Mouse (Mus musculus) neural tube, embryonic 11.5 days (tissue): ENCODE measurements at regions not wholly inside any gene's neighbourhood (a gene's known extent, or its start where the extent isn't known, plus 50 kb on each side); places are given as distances from the start of the nearest gene placed in this dataset.

Experiments used
- ATAC-seq: fragments of 200-750 bp; cut with Nextera tagmentation; 2 replicates; pipeline ENCODE4 v1.8.0; 2017; ENCODE audit warnings: moderate number of reproducible peaks, mild to moderate bottlenecking, moderate TSS enrichment, moderate library complexity; ENCODE audit not compliant: insufficient read depth, low FRiP score, low TSS enrichment
- DNase-seq: peaks from one replicate; pipeline ENCODE4 v3.0.0-alpha.2; 2015; ENCODE audit warnings: low spot score
- H3K27ac ChIP-seq: fragments of 300-500 bp; sonication (generic); 2 replicates; pipeline ENCODE4 v1.5.1; 2014; ENCODE audit warnings: low read depth, mild to moderate bottlenecking, low read length
- H3K27me3 ChIP-seq: fragments of 300-500 bp; sonication (generic); 2 replicates; pipeline ENCODE4 v1.6.1; 2014; ENCODE audit warnings: mild to moderate bottlenecking, low read length, mixed read lengths; ENCODE audit not compliant: control insufficient read depth, insufficient read depth
- H3K36me3 ChIP-seq: fragments of 300-500 bp; sonication (generic); 2 replicates; pipeline ENCODE4 v1.6.1; 2014; ENCODE audit warnings: mild to moderate bottlenecking, low read length, moderate library complexity, mixed read lengths; ENCODE audit not compliant: control insufficient read depth, insufficient read depth
- H3K4me1 ChIP-seq: fragments of 300-500 bp; sonication (generic); 2 replicates; pipeline ENCODE4 v1.6.1; 2014; ENCODE audit warnings: low read length, mixed read lengths; ENCODE audit not compliant: control insufficient read depth, insufficient read depth
- H3K4me2 ChIP-seq: fragments of 300-500 bp; sonication (generic); 2 replicates; pipeline ENCODE4 v1.6.1; 2014; ENCODE audit warnings: low read depth, mild to moderate bottlenecking, moderate library complexity
- H3K4me3 ChIP-seq: fragments of 300-500 bp; sonication (generic); 2 replicates; pipeline ENCODE4 v1.5.1; 2014; ENCODE audit warnings: low read depth, low read length
- H3K9ac ChIP-seq: fragments of 300-500 bp; sonication (generic); 2 replicates; pipeline ENCODE4 v1.6.1; 2014; ENCODE audit warnings: mild to moderate bottlenecking, low read length
- H3K9me3 ChIP-seq: fragments of 300-500 bp; sonication (generic); 2 replicates; pipeline ENCODE4 v1.6.1; 2016; ENCODE audit warnings: low read length; ENCODE audit not compliant: control insufficient read depth
- WGBS: fragments of 180-500 bp; shearing (Covaris S2); extraction: QIAGEN DNeasy Blood & Tissue Kit; methylation state at CpG from one replicate; pipeline ENCODE4 v1.1.7; 2014; 5-methylcytosine and 5-hydroxymethylcytosine counted together

DNA sequence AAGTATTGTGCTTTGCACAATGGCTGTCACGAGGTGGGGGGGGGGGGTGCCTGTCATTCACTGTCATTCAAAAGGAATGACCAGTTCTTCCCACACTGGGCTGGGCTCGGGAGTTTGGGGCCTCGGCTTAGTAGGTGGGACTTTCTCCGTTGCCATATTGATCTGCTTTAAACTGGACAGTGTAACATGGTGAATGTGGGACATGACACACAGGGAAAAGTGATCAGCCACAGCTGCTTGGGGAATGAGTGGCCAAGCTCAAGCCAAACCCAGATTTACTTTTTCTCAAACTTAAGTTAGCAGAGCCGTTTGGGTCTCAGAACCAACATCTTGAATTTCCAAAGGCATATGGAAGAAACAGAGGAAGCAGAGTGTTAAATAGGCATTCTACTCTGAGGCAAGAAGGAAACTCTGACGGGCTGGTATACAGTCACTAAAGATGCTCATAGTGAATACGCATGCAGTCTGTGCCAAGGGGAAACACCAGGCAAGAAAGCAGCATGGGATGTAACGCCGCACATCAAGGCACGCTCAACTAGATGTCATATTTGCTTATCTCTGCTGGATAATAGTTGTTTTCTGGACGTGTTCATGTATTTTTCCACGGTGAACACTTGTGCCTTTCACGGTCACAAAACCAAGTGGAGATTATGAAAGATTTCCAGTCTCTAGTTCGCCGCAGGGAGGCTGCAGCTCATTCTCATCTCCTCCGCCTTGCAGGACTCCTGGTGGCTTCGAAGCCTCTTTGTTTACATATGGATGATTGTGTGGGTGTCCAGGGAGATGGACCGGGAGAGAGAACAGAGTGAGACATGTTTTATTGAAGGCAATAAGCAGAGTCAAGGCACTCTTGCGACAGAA lies 72.3 kb upstream of the 1700024P04Rik start:
- H3K9ac ChIP-seq = no peak overlapping the region
- no peak overlapping the region for H3K4me2 ChIP-seq
- no peaks in the 10 kb centered on the region for H3K36me3 ChIP-seq
- WGBS = 72% methylated on average over 19 of the region's 19 CpGs
- no peak overlapping the region for H3K4me3 ChIP-seq
- DNase-seq (no peak), ATAC-seq (no peak)
- H3K27me3 ChIP-seq = no peaks in the 10 kb centered on the region
- no peak overlapping the region for H3K27ac ChIP-seq
- H3K9me3 ChIP-seq = no peaks in the 10 kb centered on the region
- H3K4me1 ChIP-seq = peaks cover 4% of the 10 kb centered on the region; the same call in 1 of the 2 replicates

DNA sequence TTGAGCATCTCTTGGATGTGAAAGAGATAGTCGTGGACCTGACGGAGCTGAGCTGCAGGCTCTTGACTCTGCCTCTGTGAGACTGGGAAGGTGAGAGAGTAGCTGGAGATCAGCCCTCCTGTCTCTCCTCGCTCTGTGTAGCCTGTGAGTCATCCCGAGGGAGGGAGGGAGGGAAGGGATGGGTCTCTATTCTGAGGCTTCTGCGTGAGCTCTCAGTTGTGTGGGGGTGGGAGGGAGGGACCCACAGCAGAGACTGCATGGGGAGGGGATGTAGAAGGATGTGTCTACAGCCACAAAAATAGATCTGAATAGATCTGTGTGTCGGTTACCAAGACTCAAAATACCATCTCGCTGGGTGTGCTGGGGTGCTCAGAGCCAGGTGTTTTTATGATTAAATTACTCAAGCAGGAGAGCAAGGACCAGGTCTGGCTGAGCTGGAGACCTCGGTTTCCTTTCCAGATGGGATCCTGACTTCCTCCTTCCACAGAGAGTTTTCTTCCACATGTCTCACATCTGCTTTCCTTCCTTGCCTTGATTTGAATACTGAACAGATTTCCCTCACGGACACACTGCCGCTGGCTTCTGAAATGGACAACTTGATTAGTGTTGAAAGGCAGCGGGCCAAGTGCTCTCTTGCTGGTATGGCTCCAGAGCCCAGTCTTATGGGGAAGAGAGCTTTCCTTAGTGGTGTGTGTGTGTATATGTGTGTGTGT lies 71.4 kb upstream of the 1700024P04Rik start:
- no peak overlapping the region for H3K27ac ChIP-seq
- no peak for ATAC-seq
- no peaks in the 10 kb centered on the region for H3K36me3 ChIP-seq
- no peak overlapping the region for H3K9ac ChIP-seq
- H3K4me2 ChIP-seq = no peak overlapping the region
- peaks cover 4% of the 10 kb centered on the region; the same call in 1 of the 2 replicates for H3K4me1 ChIP-seq
- H3K9me3 ChIP-seq = no peaks in the 10 kb centered on the region
- H3K27me3 ChIP-seq = no peaks in the 10 kb centered on the region
- no peak for DNase-seq
- H3K4me3 ChIP-seq = no peak overlapping the region
- WGBS = 59% methylated on average over 10 of the region's 11 CpGs

DNA sequence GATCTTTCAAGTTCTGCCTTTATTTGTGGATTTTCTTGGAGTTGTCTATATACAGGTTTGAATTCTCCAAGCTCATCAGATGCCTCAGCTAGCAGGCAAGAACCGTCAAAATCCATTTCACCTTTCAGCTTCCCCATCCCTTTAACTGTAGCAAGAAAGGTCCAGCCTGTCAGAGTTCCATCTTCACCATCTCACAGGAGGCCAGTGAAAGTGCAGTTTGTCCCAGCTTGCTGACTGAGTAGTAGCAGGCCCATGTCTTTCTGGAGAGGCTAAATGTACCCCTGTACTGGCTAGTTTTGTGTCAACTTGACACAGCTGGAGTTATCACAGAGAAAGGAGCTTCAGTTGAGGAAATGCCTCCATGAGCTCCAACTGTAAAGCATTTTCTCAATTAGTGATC lies 67.7 kb upstream of the 1700024P04Rik start:
- Histone ChIP-seq H3K27ac (no peak overlapping the region), H3K4me1 (peaks cover 1% of the 10 kb centered on the region; the same call in 1 of the 2 replicates), H3K4me2 (no peak overlapping the region), H3K9me3 (no peaks in the 10 kb centered on the region), H3K27me3 (no peaks in the 10 kb centered on the region), H3K9ac (no peak overlapping the region), H3K36me3 (no peaks in the 10 kb centered on the region), H3K4me3 (no peak overlapping the region)
- WGBS = 88% methylated on average over 1 of the region's 1 CpGs
- DNase-seq (no peak), ATAC-seq (no peak)

DNA sequence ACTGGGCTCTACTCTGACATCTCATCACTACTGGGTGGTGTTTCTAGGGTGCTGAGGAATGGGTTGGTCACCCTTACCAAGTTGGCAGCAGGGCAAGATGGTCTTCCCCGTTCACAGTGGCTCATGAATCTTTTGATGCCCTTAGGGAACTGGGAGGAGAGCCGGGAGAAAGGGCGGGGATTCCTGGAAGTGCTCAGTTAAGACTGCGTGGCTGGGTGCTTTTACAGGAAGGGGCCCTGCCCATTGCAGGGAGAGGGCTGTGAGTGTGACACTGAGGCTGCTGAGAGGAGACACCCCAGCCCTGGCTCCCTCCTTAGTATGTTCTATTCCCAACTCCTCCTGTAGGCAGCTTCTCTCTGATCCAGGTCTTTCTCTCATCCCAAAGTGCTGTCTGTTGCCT lies 65.3 kb upstream of the 1700024P04Rik start:
- no peak overlapping the region for H3K9ac ChIP-seq
- 48% methylated on average over 4 of the region's 4 CpGs for WGBS
- H3K27me3 ChIP-seq = no peaks in the 10 kb centered on the region
- H3K4me3 ChIP-seq = no peak overlapping the region
- no peaks in the 10 kb centered on the region for H3K9me3 ChIP-seq
- H3K36me3 ChIP-seq = no peaks in the 10 kb centered on the region
- no peaks in the 10 kb centered on the region for H3K4me1 ChIP-seq
- no peak for DNase-seq
- no peak overlapping the region for H3K4me2 ChIP-seq
- H3K27ac ChIP-seq = no peak overlapping the region
- no peak for ATAC-seq

DNA sequence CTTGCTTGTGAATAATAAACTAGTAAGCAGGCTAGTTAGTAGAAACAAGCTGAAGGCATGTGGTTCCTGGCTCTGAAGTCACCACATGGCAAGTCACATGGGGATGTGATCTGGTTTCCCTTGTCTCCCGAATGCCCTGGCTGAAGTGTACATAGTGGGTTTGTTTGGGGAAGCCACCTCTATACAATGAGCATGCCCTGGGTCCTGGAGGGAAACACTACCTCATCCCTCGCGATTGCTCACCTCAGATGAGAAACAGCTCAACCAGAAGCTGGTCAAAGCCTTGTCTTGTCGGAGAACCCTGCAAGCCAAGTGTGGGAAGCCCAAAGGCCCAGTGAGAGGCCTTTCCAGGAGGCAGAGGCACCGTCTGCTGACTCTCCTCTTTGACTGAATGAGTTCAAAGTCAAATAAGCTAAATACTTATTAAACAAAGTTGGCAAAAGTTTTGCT lies 64.3 kb upstream of the 1700024P04Rik start:
- Histone ChIP-seq H3K27ac (no peak overlapping the region), H3K4me1 (no peaks in the 10 kb centered on the region), H3K27me3 (no peaks in the 10 kb centered on the region), H3K9ac (no peak overlapping the region), H3K9me3 (no peaks in the 10 kb centered on the region), H3K4me2 (no peak overlapping the region), H3K4me3 (no peak overlapping the region), H3K36me3 (no peaks in the 10 kb centered on the region)
- WGBS = 85% methylated on average over 5 of the region's 5 CpGs
- ATAC-seq = no peak
- no peak for DNase-seq

DNA sequence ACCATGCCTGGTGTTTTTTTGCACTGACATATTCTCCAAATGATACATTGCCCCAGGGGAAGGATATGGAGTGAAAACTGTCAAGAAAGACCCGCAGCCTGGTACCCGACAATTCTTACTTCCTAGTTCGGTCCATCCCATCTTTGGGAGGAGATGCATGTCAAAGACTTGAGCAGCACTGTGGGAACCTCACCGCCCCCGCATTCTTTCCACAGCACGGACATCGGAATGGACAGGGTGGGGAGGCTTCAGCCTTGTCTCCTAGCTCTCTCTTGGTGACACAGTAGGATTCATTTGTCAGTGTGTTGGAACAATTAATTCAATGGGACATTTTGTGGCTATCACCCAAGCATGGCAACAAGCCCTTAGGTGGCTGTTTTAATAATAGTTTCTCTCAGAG lies 62.9 kb upstream of the 1700024P04Rik start:
- Histone ChIP-seq H3K9ac (no peak overlapping the region), H3K27ac (no peak overlapping the region), H3K4me3 (no peak overlapping the region), H3K4me1 (no peaks in the 10 kb centered on the region), H3K27me3 (no peaks in the 10 kb centered on the region), H3K36me3 (no peaks in the 10 kb centered on the region), H3K4me2 (no peak overlapping the region), H3K9me3 (no peaks in the 10 kb centered on the region)
- ATAC-seq (no peak), DNase-seq (no peak)
- WGBS = 84% methylated on average over 7 of the region's 7 CpGs

DNA sequence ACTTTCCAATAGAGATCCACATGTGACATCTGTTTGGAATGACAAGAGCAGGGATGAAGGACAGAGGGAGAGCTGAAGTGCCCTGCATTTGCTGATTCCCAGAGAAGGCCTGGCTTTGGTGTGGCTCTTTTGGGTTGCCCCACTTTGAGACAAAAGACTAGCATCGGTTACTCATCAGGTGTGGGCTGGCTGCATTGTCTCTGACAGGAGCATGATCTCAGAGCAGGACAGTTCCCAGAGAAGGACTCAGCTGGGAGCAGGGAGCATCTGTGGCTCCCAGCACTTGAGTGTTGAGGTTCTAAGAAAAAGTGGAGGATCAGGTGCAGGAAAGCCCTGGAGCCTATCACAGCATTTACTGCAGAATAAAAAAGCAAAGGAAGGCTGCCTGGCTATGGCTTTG lies 62.4 kb upstream of the 1700024P04Rik start:
- Histone ChIP-seq H3K27ac (no peak overlapping the region), H3K9ac (no peak overlapping the region), H3K36me3 (no peaks in the 10 kb centered on the region), H3K4me2 (no peak overlapping the region), H3K27me3 (no peaks in the 10 kb centered on the region), H3K9me3 (no peaks in the 10 kb centered on the region), H3K4me1 (no peaks in the 10 kb centered on the region), H3K4me3 (no peak overlapping the region)
- ATAC-seq (no peak), DNase-seq (no peak)
- 87% methylated on average over 1 of the region's 1 CpGs for WGBS

DNA sequence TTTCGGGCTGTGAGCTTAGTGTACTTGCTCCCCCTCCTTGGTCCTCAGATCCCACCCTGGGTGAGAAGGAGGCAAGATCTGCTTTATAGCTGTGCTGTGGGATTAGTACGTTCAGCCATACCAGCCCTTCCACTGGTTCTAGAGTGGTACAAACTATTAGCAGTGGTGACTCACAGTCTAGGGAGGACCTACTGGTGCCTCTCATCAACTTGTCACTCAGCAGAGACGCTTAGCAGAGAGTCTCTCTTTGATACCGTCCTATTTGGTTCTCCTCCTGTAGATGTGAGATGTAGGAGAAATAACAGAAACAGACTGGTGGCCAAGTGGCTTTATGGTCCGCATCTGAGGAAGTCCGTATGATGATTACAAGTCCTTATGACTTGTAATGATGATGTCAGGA lies 57.7 kb upstream of the 1700024P04Rik start:
- H3K27ac ChIP-seq = no peak overlapping the region
- H3K4me1 ChIP-seq = peaks cover 4% of the 10 kb centered on the region; the same call in 1 of the 2 replicates
- no peaks in the 10 kb centered on the region for H3K27me3 ChIP-seq
- H3K4me2 ChIP-seq = no peak overlapping the region
- no peaks in the 10 kb centered on the region for H3K9me3 ChIP-seq
- H3K36me3 ChIP-seq = no peaks in the 10 kb centered on the region
- no peak overlapping the region for H3K9ac ChIP-seq
- H3K4me3 ChIP-seq = no peak overlapping the region
- DNase-seq (no peak), ATAC-seq (no peak)
- 91% methylated on average over 6 of the region's 6 CpGs for WGBS

DNA sequence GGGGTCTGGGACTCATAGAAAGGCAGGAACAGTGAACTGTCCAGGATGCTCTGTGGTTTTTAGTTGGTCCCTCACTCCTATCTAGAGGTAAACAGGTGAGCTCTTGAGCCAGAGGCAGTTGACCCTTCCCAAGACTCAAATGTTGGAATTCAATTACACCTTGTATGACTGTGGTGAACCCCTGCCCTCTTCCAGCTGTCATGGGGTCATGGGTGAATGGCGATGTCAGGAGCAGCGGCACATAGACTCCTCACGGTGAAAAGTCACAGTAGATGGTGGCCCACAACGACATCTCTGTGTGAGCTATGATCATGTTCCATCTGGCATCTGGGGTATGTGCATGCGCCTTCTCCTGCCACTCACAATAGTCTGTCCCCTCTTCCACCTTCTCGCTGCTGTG lies 56.9 kb upstream of the 1700024P04Rik start:
- Histone ChIP-seq H3K4me2 (no peak overlapping the region), H3K27ac (no peak overlapping the region), H3K36me3 (no peaks in the 10 kb centered on the region), H3K9ac (no peak overlapping the region), H3K27me3 (no peaks in the 10 kb centered on the region), H3K4me3 (no peak overlapping the region), H3K9me3 (no peaks in the 10 kb centered on the region), H3K4me1 (peaks cover 4% of the 10 kb centered on the region; the same call in 1 of the 2 replicates)
- WGBS = 84% methylated on average over 6 of the region's 6 CpGs
- ATAC-seq (no peak), DNase-seq (no peak)
